Mouse (Mus musculus): ENCODE measurements around the gene Brk1. TPM values are rescaled to one million over a fixed set of nuclear protein-coding genes. Genes with fewer than 3 reads are reported as not detected.

Brk1 gene
- total RNA-seq, 2 experiments from 2014 or later, result 76.1 to 80.0 TPM

GRCm38 (mm10) chr6:113615489-113615888, 10.9 kb downstream of the Brk1 start:
- intact Hi-C loops (cut with DNase I), result no loop called here
- no peak for DNase-seq

DNA sequence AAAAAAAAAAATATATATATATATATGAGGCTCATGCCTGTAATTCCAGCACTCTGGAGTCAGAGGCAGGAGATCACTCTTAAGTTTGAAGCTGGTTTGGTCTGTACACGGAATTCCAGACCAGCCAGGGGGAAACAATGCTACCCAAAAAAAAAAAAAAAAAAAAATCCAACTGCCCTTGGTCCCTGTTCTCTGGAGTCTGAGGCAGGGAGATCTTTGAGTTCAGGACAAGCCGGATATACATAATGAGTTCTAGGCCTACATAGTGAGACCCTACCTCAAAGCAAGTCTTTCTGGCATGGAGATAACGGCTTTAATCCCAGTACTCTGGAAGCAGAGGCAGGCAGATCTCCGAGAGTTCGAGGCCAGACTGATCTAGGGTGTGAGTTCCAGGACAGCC, 18.8 kb downstream of the Brk1 start:
- no peak for DNase-seq
- intact Hi-C loops (cut with DNase I), result no loop called here

GRCm38 (mm10) chr6:113623941-113624751, 19.6 kb downstream of the Brk1 start, which contains the start of gene Vhl:
Gene Vhl (plus strand): TSS chr6:113623959.
- peak; percentile 90 for DNase-seq
- intact Hi-C loops (cut with DNase I), result no loop called here

- intact Hi-C loops (cut with DNase I), result no loop called here
- no peak for DNase-seq
Measured at GRCm38 (mm10) chr6:113624989-113625770, 20.6 kb downstream of the Brk1 start.

DNA sequence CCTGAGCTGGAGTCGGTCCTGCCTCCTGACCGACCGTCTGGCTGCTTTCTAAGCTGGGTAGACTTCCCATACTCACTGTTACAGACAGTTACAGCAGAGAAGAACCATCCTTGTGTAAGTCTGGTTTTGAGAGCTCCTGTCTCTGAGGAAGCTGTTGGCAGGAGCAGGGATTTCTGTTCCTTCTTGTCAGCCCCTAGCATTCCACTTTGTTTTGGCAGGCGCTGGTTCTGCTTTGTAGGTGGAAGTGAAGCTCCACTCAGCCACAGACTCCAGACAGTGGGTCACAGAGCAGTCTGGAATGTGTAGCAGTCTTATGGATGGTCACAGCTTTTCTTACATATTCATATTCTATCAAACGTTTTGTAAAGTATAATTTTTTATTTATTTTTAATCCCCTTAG, 25.8 kb downstream of the Brk1 start:
- DNase-seq, result no peak
- intact Hi-C loops (cut with DNase I), result no loop called here

GRCm38 (mm10) chr6:113632863-113633262, 28.3 kb downstream of the Brk1 start:
- intact Hi-C loops (cut with DNase I), result no loop called here
- DNase-seq, result no peak

DNA sequence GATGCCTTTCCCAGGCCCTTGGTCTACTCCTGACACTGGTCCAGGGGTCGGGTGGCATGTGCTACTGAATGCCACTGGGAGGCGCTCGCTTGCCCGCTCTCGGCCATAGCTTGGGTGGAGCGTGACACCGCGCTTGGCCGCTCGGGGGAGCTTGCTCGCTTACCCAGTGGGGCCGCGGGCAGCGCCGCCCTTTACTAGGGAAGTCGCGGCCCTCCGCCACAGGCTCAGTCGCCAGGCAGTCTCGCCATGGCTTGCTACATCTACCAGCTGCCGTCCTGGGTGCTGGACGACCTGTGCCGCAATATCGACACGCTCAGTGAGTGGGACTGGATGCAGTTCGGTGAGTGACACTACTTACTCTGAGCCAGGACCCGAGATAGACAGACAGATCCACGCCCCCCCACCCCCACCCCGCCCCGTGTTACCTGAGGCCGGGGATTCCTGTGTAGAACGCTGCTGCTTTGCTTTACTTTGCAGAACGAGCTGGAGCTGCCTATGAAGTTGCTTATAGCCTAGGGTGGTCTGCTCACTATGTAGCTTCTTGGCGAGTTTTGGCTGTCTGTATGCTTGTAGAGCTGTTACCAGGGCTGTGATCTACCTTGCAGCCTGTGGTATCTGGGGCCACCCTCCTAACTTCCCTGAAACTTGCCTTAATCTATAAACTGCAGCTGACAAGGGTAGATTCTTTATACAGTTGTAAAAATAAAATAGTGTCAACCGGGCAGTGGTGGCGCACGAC, 33.9 kb downstream of the Brk1 start, which contains the start of gene Irak2:
TSS of gene Irak2 (plus strand) at position 166 of the 739 bp plus-strand sequence.
- intact Hi-C loops (cut with DNase I), result loop anchor here (1.0 to 2.0 kb wide), 2 partner anchors 43 to 58 kb away; partner anchors contain the start of gene Tatdn2
- peak; percentile 97 to 98 for DNase-seq

DNA sequence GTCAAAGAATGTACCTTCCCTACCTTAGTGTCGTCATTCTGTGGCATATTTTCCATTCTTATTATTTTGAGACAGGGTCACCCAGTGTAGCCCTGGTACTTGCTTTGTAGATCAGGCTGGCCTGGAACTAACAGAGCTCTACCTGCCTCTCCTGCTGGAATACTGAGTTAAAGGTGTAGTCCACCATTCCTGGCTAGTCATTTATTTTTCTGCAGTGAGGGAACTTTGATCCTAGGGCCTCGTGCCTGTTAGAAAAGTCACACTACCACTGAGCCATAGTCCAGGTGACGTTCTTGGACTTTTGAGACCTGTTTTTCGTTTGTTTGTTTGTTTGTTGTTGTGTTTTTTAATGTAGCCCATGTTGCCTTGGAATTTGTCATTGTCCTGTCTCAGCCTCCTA, 34.6 kb downstream of the Brk1 start:
- intact Hi-C loops (cut with DNase I), result loop anchor here (2.0 kb wide), 1 partner anchor 58 kb away; the partner anchor contains the start of gene Tatdn2
- DNase-seq, result no peak

GRCm38 (mm10) chr6:113642605-113643004, 38.0 kb downstream of the Brk1 start:
- DNase-seq, result no peak
- intact Hi-C loops (cut with DNase I), result no loop called here

- intact Hi-C loops (cut with DNase I), result no loop called here
- DNase-seq, result no peak
Measured at GRCm38 (mm10) chr6:113643021-113643420, 38.4 kb downstream of the Brk1 start.

DNA sequence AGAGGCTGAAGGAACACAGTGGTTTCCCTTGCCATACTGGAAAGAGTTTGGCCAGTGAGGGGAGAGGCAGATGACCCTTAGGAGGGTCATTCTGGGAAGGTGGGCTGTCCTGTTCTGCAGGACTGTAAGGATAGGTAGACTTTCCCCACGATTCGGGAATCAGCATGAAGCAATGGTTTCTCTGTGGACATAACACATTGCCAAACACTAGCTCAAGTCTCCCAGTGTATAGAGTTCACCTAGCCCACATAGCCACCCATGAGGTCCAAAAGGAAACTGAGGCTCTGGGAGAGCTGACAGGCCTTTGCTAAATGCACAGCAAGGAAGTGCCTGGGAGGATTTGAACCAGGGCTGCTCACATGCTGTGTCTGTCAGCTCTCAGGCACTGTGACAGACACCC, 39.4 kb downstream of the Brk1 start:
- intact Hi-C loops (cut with DNase I), result no loop called here
- no peak for DNase-seq

DNA sequence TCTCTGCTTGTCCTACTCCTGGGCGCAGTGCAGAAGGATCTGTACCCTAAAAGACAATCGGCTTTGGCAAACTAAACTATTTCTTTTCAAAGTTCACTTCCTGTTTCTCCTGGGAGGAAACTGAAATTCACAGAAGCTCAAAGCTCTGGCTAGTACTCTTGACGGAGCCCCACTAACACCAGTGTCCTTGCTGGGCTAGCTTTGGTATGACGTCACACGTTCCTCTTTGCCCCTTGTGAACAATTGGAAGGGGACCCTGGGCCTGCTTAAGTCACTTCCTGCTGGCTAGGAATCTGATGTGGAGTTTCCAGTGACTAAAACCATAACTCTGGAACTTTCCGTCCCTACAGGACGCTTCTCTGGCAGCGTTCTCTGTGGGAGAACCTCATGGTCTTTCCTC, 40.2 kb downstream of the Brk1 start:
- intact Hi-C loops (cut with DNase I), result no loop called here
- DNase-seq, result peak; percentile 56

DNA sequence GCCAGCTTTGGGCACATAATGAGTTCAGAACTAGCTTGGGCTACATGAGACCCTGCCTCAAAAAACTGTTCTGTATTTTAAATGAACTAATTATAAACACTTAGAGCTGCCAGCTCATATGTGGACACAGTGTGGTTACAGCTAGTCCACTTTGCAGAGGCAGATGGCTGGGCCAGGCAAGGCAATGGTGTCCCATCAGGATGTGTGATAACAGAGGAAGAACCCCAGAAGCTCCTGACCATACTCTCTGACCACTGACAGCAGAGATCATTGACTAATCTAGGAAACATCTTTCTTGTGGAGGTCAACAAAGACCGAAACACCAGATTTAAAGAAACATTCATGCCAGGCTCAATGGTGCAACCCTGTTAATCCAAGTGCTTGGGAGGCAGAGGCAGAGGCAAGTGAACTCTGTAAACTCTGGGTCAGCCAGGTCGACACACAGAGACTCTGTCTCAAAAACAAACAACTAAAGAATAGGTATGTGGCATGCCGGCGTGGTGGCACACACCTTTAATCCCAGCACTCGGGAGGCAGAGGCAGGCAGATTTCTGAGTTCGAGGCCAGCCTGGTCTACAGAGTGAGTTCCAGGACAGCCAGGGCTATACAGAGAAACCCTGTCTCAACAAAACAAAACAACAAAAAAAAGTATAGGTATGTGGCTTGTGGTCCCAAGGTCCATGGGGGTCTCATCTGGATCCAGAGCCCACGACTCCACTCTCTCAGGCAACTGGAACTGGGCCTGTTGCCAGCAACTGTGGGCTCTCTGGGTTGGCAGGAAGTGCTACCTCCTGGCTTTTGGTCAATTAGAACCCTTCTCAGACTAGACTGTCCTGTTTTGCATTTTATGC, 45.0 kb downstream of the Brk1 start:
- intact Hi-C loops (cut with DNase I), result no loop called here
- DNase-seq, result no peak

DNA sequence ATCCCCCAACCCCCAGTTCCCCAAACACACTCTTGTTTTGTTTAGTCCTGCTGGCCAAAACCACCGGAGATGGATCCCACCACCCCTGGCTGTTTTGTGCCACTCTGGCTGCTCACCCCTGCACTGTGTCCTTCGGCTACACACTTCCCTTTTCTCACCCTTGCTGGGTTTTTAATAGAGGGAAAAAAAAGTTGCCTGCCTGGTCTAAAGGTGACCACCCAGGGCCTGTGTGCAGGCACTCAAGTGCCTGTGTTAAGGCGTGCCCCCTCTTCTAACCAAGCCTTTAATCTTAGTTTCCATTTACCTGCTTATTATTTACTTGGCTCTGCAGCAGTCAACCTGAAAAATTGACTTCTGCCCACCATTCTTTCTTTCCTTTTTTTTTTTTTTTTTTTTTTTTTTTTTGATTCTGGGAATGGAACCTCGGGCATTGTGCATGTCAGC, 45.6 kb downstream of the Brk1 start:
- DNase-seq, result no peak
- intact Hi-C loops (cut with DNase I), result no loop called here

GRCm38 (mm10) chr6:113651626-113652025, 47.1 kb downstream of the Brk1 start:
- intact Hi-C loops (cut with DNase I), result no loop called here
- no peak for DNase-seq

DNA sequence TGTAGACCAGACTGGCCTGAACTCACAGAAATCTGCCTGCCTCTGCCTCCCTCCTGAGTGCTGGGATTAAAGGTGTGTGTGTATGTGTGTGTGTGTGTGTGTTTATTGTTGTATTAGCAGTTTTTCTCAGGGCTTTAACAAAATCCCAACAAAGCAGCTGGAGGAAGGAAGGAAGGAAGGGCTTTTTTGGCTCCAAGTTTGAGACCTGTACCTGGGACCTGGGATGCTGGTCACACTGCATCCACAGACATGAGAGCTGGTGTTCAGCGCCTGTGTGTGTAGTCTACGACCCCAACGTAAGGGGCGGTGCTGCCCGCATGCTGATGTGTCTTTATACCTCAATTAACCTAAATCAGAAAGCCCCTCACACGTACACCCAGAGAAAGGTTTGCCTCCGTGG, 49.0 kb downstream of the Brk1 start:
- intact Hi-C loops (cut with DNase I), result no loop called here
- DNase-seq, result no peak

GRCm38 (mm10) chr6:113654102-113654501, 49.5 kb downstream of the Brk1 start:
- intact Hi-C loops (cut with DNase I), result no loop called here
- no peak for DNase-seq

GRCm38 (mm10) chr6:113654753-113655397, 50.3 kb downstream of the Brk1 start:
- intact Hi-C loops (cut with DNase I), result no loop called here

DNA sequence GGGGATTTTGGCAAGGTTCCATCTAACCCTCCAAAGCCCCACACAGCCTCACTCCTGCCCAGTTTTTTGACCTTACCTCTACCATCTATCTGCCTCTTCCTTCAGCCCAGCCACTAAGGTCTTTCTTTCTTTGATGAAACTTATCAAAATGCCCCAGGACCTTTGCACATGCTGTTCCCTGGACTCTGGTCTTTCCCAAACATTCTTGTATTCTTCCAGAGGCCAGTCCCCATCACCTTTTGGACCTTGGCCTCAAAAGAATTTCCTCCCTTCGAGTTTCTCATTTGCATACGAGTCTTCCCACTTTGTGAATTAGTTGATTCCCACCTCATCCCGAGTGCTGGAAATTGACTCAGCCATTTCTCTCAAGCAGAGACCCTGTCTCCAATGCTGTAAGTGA, 50.9 kb downstream of the Brk1 start:
- intact Hi-C loops (cut with DNase I), result no loop called here
- DNase-seq, result no peak

More at GRCm38 (mm10) chr6:113654753-113655397, 50.3 kb downstream of the Brk1 start:
- DNase-seq, result no peak
